ENCODE assay signal across 10 mouse cellular contexts in genomic region chr7:34720882-34721649, GRCm38 (mm10).
DNase-seq lines count a peak whose midpoint lies in the region; ATAC-seq and TF ChIP-seq lines count a peak whose summit lies in the region.
"Had no signal": no experiment of that assay in that cellular context is flagged by ENCODE, and none has a peak within 500 bp of the region (broad histone marks: within the 10 kb centered on the region; RNA-seq: fewer than 3 reads in every experiment).

No protein-coding gene starts in this region.

- in situ Hi-C loops in ES-E14 (cut with MboI; ENCODE audit: low sequenced_read_pairs in 2 of 2, unreplicated experiment in 2 of 2) = no loop called here

- H3K27me3 ChIP-seq in kidney, embryonic 16.5 days (ENCODE audit: insufficient read depth, low read length) = 0 out of 2 replicates have a peak, but pooled peaks cover 3% of the 10 kb centered on the region
- peaks cover 21% of the 10 kb centered on the region for H3K27me3 ChIP-seq in embryonic facial prominence, embryonic 10.5 days (replicated peaks; ENCODE audit: low read depth, poor library complexity, severe bottlenecking)
- H3K27me3 ChIP-seq in midbrain, embryonic 10.5 days (ENCODE audit: low read depth, poor library complexity, severe bottlenecking) = peaks cover 9% of the 10 kb centered on the region

- H3K4me2 ChIP-seq in kidney, embryonic 16.5 days (replicated peaks; ENCODE audit: low read depth, low read length) = no peak overlapping the region
- H3K4me2 ChIP-seq: embryonic facial prominence, embryonic 13.5 days; liver, embryonic 15.5 days had no signal

- H3K9ac ChIP-seq in kidney, embryonic 16.5 days (replicated peaks; ENCODE audit: low read length) = no peak overlapping the region
- peak overlapping the region; percentile 69 for H3K9ac ChIP-seq in ES-E14 (ENCODE audit: insufficient read depth, low read depth, low read length, poor library complexity, severe bottlenecking)
- H3K9ac ChIP-seq: embryonic facial prominence, embryonic 13.5 days; liver, embryonic 15.5 days had no signal

- peaks cover 31% of the 10 kb centered on the region for H3K4me1 ChIP-seq in kidney, embryonic 16.5 days (ENCODE audit: insufficient read depth, low read length)
- H3K4me1 ChIP-seq in ES-E14 (ENCODE audit: control insufficient read depth in 2 of 2, insufficient read depth in 2 of 2, low read length in 2 of 2, poor library complexity in 1 of 2) = peaks cover 11 to 28% of the 10 kb centered on the region in 2 experiments
- peaks cover 50% of the 10 kb centered on the region for H3K4me1 ChIP-seq in embryonic facial prominence, embryonic 10.5 days
- peaks cover 56% of the 10 kb centered on the region for H3K4me1 ChIP-seq in midbrain, embryonic 10.5 days
- H3K4me1 ChIP-seq: liver, embryonic 15.5 days had no signal

- H3K4me3 ChIP-seq in kidney, embryonic 16.5 days (ENCODE audit: low read length) = no peak overlapping the region
- 0 out of 4 replicates have a peak overlapping the region, but pooled peaks of 1 of the 2 experiments have one; percentile 10 for H3K4me3 ChIP-seq in ES-E14 (ENCODE audit: insufficient read depth in 1 of 2, low read depth in 1 of 2, low read length in 2 of 2, poor library complexity in 1 of 2, severe bottlenecking in 1 of 2)
- no peak overlapping the region for H3K4me3 ChIP-seq in embryonic facial prominence, embryonic 10.5 days
- no peak overlapping the region for H3K4me3 ChIP-seq in midbrain, embryonic 10.5 days
- H3K4me3 ChIP-seq: embryonic facial prominence, embryonic 13.5 days; liver, embryonic 15.5 days had no signal

- H3K36me3 ChIP-seq in kidney, embryonic 16.5 days (ENCODE audit: insufficient read depth, low read length) = no peaks in the 10 kb centered on the region
- no peaks in the 10 kb centered on the region for H3K36me3 ChIP-seq in ES-E14 (ENCODE audit: control insufficient read depth, insufficient read depth, low read length, poor library complexity, severe bottlenecking)
- no peaks in the 10 kb centered on the region for H3K36me3 ChIP-seq in embryonic facial prominence, embryonic 10.5 days (replicated peaks)
- no peaks in the 10 kb centered on the region for H3K36me3 ChIP-seq in midbrain, embryonic 10.5 days
- H3K36me3 ChIP-seq: embryonic facial prominence, embryonic 13.5 days; liver, embryonic 15.5 days had no signal

- H3K9me3 ChIP-seq in kidney, embryonic 16.5 days (ENCODE audit: low read length) = no peaks in the 10 kb centered on the region
- H3K9me3 ChIP-seq in ES-E14 (ENCODE audit: control insufficient read depth, insufficient read depth, low read depth, low read length) = no peaks in the 10 kb centered on the region
- no peaks in the 10 kb centered on the region for H3K9me3 ChIP-seq in embryonic facial prominence, embryonic 10.5 days
- H3K9me3 ChIP-seq in midbrain, embryonic 10.5 days (replicated peaks) = no peaks in the 10 kb centered on the region
- H3K9me3 ChIP-seq: embryonic facial prominence, embryonic 13.5 days; liver, embryonic 15.5 days had no signal

- 0 out of 2 replicates have a peak, but pooled peaks have one; percentile 21 for ATAC-seq in kidney, embryonic 16.5 days (ENCODE audit: low FRiP score, low TSS enrichment)
- no peak for ATAC-seq in CD4-positive, CD25-positive, alpha-beta regulatory T cell, adult 4 months
- ATAC-seq: intestine, postnatal 0 days had no signal

- 65% methylated on average over 5 of the region's 5 CpGs for WGBS in kidney, embryonic 16.5 days
- 45% methylated on average over 5 of the region's 5 CpGs for WGBS in embryonic facial prominence, embryonic 10.5 days
- 35% methylated on average over 5 of the region's 5 CpGs for WGBS in midbrain, embryonic 10.5 days

- no peak for DNase-seq in kidney, postnatal 36 days
- DNase-seq in ES-E14 (ENCODE audit: low read depth, low spot score) = peak; percentile 66
- no peak for DNase-seq in embryonic facial prominence, embryonic 10.5 days (ENCODE audit: low spot score)
- no peak for DNase-seq in midbrain, embryonic 10.5 days (ENCODE audit: low spot score)
- DNase-seq in B cell, adult 2 months = no peak

- H3K27ac ChIP-seq in kidney, embryonic 16.5 days (ENCODE audit: low read length) = no peak overlapping the region; the same call in 1 of the 2 replicates
- peak overlapping the region; percentile 97 for H3K27ac ChIP-seq in ES-E14 (ENCODE audit: insufficient read depth, low read depth, low read length, poor library complexity, severe bottlenecking)
- peak overlapping the region; percentile 68 for H3K27ac ChIP-seq in embryonic facial prominence, embryonic 10.5 days (replicated peaks)
- H3K27ac ChIP-seq in midbrain, embryonic 10.5 days (replicated peaks) = peak overlapping the region; percentile 81
- H3K27ac ChIP-seq: embryonic facial prominence, embryonic 13.5 days; liver, embryonic 15.5 days had no signal

TF ChIP-seq in ES-E14, 5 proteins besides CTCF, POLR2A, EP300 and RAD21:
- TF ChIP-seq ZNF384 (IDR thresholded peaks at IDR 0.05; ENCODE audit: low read depth, low read length) = no peak
- TF ChIP-seq CHD2 (IDR thresholded peaks at IDR 0.05; ENCODE audit: low read depth, low read length) = peak; percentile 56; the same call in 1 of the 2 replicates
